Mouse (Mus musculus): ENCODE data around the gene Trim80. TPM values are rescaled to one million over a fixed set of nuclear protein-coding genes. Genes with fewer than 3 reads are reported as not detected.
A peak's percentile ranks its signal among the peaks of the same experiment; 100 is the strongest.

Gene Trim80
- polyA plus RNA-seq, 1 experiment = not detected

DNA sequence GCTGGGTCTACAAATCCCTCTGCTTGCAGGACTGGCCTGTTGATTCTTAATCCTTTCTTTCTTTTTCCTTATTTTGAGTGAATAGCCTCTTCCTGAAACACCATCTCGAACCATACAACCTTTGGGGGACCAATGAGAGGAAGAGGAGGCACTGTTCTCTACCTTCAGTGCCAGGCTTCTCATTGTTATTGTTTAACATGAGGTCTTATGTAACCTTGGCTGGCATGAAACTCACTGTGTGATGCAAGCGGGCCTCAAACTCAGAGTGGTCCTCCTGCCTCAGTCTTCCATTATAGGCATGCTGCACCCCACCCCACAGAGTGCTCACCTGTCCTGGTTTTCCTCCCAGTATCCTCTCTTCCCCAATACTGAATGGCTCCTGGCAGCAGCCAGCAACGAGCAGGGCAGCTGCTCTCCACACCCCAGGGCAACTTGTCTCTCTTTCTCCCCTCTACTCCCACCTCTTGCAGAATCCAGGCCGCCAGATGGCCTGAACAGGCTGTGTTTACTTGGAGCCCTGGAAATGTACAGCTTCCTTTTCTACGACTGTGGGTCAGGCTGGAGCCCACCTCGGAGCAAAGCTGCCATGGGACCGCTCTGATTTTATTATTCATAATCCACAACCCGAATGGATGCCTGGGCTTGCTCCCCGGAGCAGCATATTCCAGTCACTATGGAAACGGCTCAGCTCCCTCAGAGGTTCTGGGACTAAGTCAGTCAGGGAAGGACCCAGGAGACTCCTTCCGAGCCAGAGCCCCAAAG, 39.5 kb upstream of the Trim80 start:
- TF ChIP-seq TCF3 (IDR thresholded peaks at IDR 0.05; ENCODE audit: insufficient read length, low read depth) (no peak), MYOD1 (IDR thresholded peaks at IDR 0.05; ENCODE audit: control insufficient read depth in 1 of 3, insufficient read length in 2 of 3, low read depth in 2 of 3) (peak in 1 of 3 experiments; percentile 13)
- no peak overlapping the region for H3K4me2 ChIP-seq (ENCODE audit: low read depth)
- peaks cover 7% of the 10 kb centered on the region for H3K36me3 ChIP-seq (ENCODE audit: control insufficient read depth, insufficient read depth)
- H3K27me3 ChIP-seq (ENCODE audit: control insufficient read depth, insufficient read depth, insufficient read length) = no peaks in the 10 kb centered on the region
- no peak overlapping the region for H3K4me3 ChIP-seq
- H3ac ChIP-seq (ENCODE audit: control insufficient read depth, insufficient read length) = no peak overlapping the region
- H3K79me2 ChIP-seq (ENCODE audit: control insufficient read depth, insufficient read depth) = peaks cover 21% of the 10 kb centered on the region

DNA sequence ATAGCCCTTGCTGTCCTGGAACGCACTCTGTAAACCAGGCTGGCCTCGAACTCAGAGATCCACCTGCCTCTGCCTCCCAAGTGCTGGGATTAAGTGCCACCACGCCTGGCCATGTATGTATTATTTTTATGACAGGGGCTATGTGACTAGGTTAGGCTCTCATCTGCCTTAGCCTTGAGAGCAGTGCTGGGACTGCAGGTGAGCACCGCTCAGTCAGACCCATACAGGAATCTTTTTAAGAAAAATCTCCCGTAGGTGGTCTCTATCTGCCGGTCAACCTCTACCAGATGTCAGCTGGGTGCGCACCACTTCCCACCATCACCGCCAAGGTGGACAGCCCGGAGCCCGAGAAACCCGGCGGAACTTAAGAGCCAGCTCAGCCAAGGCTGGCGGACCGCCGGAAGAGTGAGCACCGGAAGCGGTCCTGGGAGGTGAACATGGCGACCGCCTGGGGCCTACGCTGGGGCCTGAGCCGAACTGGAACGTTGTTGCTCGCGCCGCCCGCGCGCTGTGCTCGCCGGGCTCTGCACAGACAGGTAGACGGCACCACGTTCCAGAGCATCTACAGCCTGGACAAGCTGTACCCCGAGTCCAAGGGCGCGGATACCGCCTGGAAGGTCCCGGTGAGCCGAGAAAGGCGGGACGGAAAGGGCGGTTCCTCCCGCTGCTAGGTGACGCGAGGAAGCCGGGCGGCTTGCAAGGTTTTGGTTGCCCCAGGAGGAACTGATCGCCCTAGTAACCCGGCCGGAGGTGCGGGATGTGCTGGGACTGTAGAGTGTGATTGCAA, 36.8 kb upstream of the Trim80 start, which contains the start of gene Mrpl58:
Mrpl58 (plus strand) TSS at position 415 of the 787 bp plus-strand sequence.
- H3K4me2 ChIP-seq (ENCODE audit: low read depth) = peak within 1 kb of the TSS; percentile 91
- H3K79me2 ChIP-seq (ENCODE audit: control insufficient read depth, insufficient read depth) = peaks cover 21% of the 10 kb centered on the region
- TF ChIP-seq MYOG (IDR thresholded peaks at IDR 0.05; ENCODE audit: control insufficient read depth in 1 of 3, insufficient read depth in 1 of 3, insufficient read length in 2 of 3, low read depth in 2 of 3) (peak in 1 of 3 experiments; percentile 54), USF1 (IDR thresholded peaks at IDR 0.05; ENCODE audit: low read depth) (no peak), POLR2AphosphoS2 (IDR thresholded peaks at IDR 0.05; ENCODE audit: insufficient read length, low read depth) (peak; percentile 84), SRF (IDR thresholded peaks at IDR 0.05; ENCODE audit: control insufficient read depth, insufficient read length, low read depth) (no peak), TCF12 (IDR thresholded peaks at IDR 0.05; ENCODE audit: insufficient read depth, poor library complexity, severe bottlenecking) (no peak), E2F4 (IDR thresholded peaks at IDR 0.05; ENCODE audit: insufficient read depth) (no peak), MAX (IDR thresholded peaks at IDR 0.05; ENCODE audit: low read depth) (no peak), POLR2A (IDR thresholded peaks at IDR 0.05; ENCODE audit: insufficient read length, low read depth) (peak; percentile 91), MYOD1 (IDR thresholded peaks at IDR 0.05; ENCODE audit: control insufficient read depth in 1 of 3, insufficient read length in 2 of 3, low read depth in 2 of 3) (no peak), TCF3 (IDR thresholded peaks at IDR 0.05; ENCODE audit: insufficient read length, low read depth) (no peak)
- H3ac ChIP-seq (ENCODE audit: control insufficient read depth, insufficient read length) = peak within 1 kb of the TSS; percentile 2
- H3K4me3 ChIP-seq = peak within 1 kb of the TSS; percentile 66
- H3K27me3 ChIP-seq (ENCODE audit: control insufficient read depth, insufficient read depth, insufficient read length) = no peaks in the 10 kb centered on the region
- H3K36me3 ChIP-seq (ENCODE audit: control insufficient read depth, insufficient read depth) = no peaks in the 10 kb centered on the region

DNA sequence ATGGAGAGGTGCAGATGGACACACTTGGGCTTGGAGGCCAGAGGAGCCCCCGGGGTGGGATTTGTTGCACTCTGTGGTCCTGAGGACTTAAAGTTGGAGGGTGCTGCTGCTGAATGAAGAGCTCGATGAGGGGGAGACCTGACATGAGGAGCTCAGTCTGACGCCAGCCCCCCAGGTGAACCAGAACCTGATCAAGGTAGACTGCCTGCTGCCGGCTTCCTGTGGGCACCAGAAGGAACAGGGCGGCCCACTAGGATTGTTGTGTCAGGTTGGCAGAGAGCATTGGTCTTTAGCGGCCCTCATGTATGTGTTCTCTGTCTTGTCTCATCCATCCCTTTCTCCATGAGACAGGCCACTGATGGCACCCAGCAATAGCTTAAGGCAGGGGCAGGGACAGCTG, 34.6 kb upstream of the Trim80 start:
- no peak for TF ChIP-seq USF1 (IDR thresholded peaks at IDR 0.05; ENCODE audit: low read depth)
- TF ChIP-seq MYOG (IDR thresholded peaks at IDR 0.05; ENCODE audit: control insufficient read depth in 1 of 3, insufficient read depth in 1 of 3, insufficient read length in 2 of 3, low read depth in 2 of 3) = no peak
- TF ChIP-seq POLR2AphosphoS2 (IDR thresholded peaks at IDR 0.05; ENCODE audit: insufficient read length, low read depth) = no peak
- TF ChIP-seq TCF12 (IDR thresholded peaks at IDR 0.05; ENCODE audit: insufficient read depth, poor library complexity, severe bottlenecking) = no peak
- TF ChIP-seq SRF (IDR thresholded peaks at IDR 0.05; ENCODE audit: control insufficient read depth, insufficient read length, low read depth) = no peak
- TF ChIP-seq CEBPB (IDR thresholded peaks at IDR 0.05; ENCODE audit: insufficient read depth, poor library complexity, severe bottlenecking) = no peak
- no peak for TF ChIP-seq REST (IDR thresholded peaks at IDR 0.05; ENCODE audit: insufficient read depth, insufficient read length)
- TF ChIP-seq POLR2A (IDR thresholded peaks at IDR 0.05; ENCODE audit: insufficient read length, low read depth) = no peak
- TF ChIP-seq MAX (IDR thresholded peaks at IDR 0.05; ENCODE audit: low read depth) = no peak
- no peak for TF ChIP-seq E2F4 (IDR thresholded peaks at IDR 0.05; ENCODE audit: insufficient read depth)
- no peak for TF ChIP-seq TCF3 (IDR thresholded peaks at IDR 0.05; ENCODE audit: insufficient read length, low read depth)
- no peak for TF ChIP-seq MYOD1 (IDR thresholded peaks at IDR 0.05; ENCODE audit: control insufficient read depth in 1 of 3, insufficient read length in 2 of 3, low read depth in 2 of 3)
- Histone ChIP-seq H3K79me2 (ENCODE audit: control insufficient read depth, insufficient read depth) (peaks cover 21% of the 10 kb centered on the region), H3K27me3 (ENCODE audit: control insufficient read depth, insufficient read depth, insufficient read length) (no peaks in the 10 kb centered on the region), H3K36me3 (ENCODE audit: control insufficient read depth, insufficient read depth) (no peaks in the 10 kb centered on the region), H3K4me3 (no peak overlapping the region), H3ac (ENCODE audit: control insufficient read depth, insufficient read length) (no peak overlapping the region), H3K4me2 (ENCODE audit: low read depth) (no peak overlapping the region)

DNA sequence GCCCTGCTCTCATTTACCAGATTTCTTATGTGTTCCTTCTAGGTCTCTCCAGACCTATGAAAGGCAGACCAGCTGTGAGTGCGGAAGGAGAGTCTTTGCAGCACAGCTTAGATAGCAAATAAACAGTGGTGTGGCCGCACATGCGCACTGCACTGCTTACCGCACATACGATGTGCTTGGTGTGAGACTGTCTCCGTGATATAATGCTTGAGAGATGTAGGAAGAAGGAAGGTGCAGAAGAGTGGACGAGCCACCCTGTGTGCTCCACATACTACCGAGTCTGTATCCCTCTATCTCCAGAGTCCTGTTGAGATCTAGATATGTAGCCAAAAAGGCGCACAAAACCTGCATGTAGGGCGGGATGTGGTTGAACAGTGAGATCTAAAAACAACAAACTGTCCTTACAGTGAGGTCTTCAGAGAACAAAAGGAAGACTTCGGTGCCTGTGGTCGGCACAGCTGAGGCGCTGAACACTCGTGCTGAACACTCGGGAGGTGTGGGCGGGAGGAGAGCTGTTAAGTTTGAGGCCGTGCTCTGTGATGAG, 33.4 kb upstream of the Trim80 start:
- TF ChIP-seq MAX (IDR thresholded peaks at IDR 0.05; ENCODE audit: low read depth) (no peak), REST (IDR thresholded peaks at IDR 0.05; ENCODE audit: insufficient read depth, insufficient read length) (no peak), SRF (IDR thresholded peaks at IDR 0.05; ENCODE audit: control insufficient read depth, insufficient read length, low read depth) (no peak), POLR2A (IDR thresholded peaks at IDR 0.05; ENCODE audit: insufficient read length, low read depth) (no peak), TCF3 (IDR thresholded peaks at IDR 0.05; ENCODE audit: insufficient read length, low read depth) (no peak), USF1 (IDR thresholded peaks at IDR 0.05; ENCODE audit: low read depth) (no peak)
- H3K27me3 ChIP-seq (ENCODE audit: control insufficient read depth, insufficient read depth, insufficient read length) = no peaks in the 10 kb centered on the region
- H3K4me2 ChIP-seq (ENCODE audit: low read depth) = no peak overlapping the region
- no peak overlapping the region for H3K4me3 ChIP-seq
- no peak overlapping the region for H3ac ChIP-seq (ENCODE audit: control insufficient read depth, insufficient read length)
- peaks cover 21% of the 10 kb centered on the region for H3K79me2 ChIP-seq (ENCODE audit: control insufficient read depth, insufficient read depth)
- H3K36me3 ChIP-seq (ENCODE audit: control insufficient read depth, insufficient read depth) = no peaks in the 10 kb centered on the region
